Mouse (Mus musculus) granulocyte monocyte progenitor cell, adult 5-6 weeks (primary cell): ENCODE measurements around the gene Rnf7. TPM values are rescaled to one million over a fixed set of nuclear protein-coding genes. Genes with fewer than 3 reads are reported as not detected.
"Not testable (repeated sequence)": the region's sequence is repeated elsewhere in the genome, so short reads cannot be mapped to it uniquely, and the experiment has no call there.

Experiments used
- ATAC-seq: replicated peaks from 2 replicates; pipeline ENCODE4 v1.8.0; 2016; ENCODE audit warnings: mild to moderate bottlenecking, moderate TSS enrichment, inconsistent platforms; ENCODE audit not compliant: poor library complexity, severe bottlenecking
- total RNA-seq, 2 experiments: library from RNA; stranded (forward) in 1 of 2; stranded (reverse) in 1 of 2; fragments of 200-712, 200-1000 nt in 1 of 2; fragments of >200 nt in 1 of 2; fragmentation: Nextera tagmentation in 1 of 2; gene quantifications; 2 replicates each; pipeline ENCODE4 v1.2.3; 2014 to 2017

Gene Rnf7
- total RNA-seq, 2 experiments from 2014 or later = 53.9 to 110 TPM

- not testable (repeated sequence) for ATAC-seq
Observed at GRCm38 (mm10) chr9:96471681-96472080, 6.8 kb downstream of the Rnf7 start.

GRCm38 (mm10) chr9:96470266-96470974, 8.1 kb downstream of the Rnf7 start:
- no peak for ATAC-seq

GRCm38 (mm10) chr9:96469556-96470265, 8.8 kb downstream of the Rnf7 start:
- no peak for ATAC-seq

- ATAC-seq = no peak
Observed at GRCm38 (mm10) chr9:96463708-96464107, 14.8 kb downstream of the Rnf7 start.

GRCm38 (mm10) chr9:96461607-96462006, 16.9 kb downstream of the Rnf7 start:
- ATAC-seq = no peak

GRCm38 (mm10) chr9:96460117-96460865, 18.2 kb downstream of the Rnf7 start:
- no peak for ATAC-seq

GRCm38 (mm10) chr9:96455618-96456017, 22.9 kb downstream of the Rnf7 start:
- ATAC-seq = no peak

GRCm38 (mm10) chr9:96452956-96453355, 25.5 kb downstream of the Rnf7 start:
- no peak for ATAC-seq

GRCm38 (mm10) chr9:96450900-96451720, 27.4 kb downstream of the Rnf7 start:
- ATAC-seq = no peak

GRCm38 (mm10) chr9:96449514-96449913, 29.0 kb downstream of the Rnf7 start:
- no peak for ATAC-seq

- ATAC-seq = no peak
Observed at GRCm38 (mm10) chr9:96445351-96445750, 33.1 kb downstream of the Rnf7 start.

- no peak for ATAC-seq
Observed at GRCm38 (mm10) chr9:96442081-96442480, 36.4 kb downstream of the Rnf7 start.

GRCm38 (mm10) chr9:96438334-96438871, 40.1 kb downstream of the Rnf7 start:
- peak; percentile 35 for ATAC-seq

GRCm38 (mm10) chr9:96437805-96438333, 40.6 kb downstream of the Rnf7 start:
- peak; percentile 81 for ATAC-seq

- ATAC-seq = peak; percentile 2; the same call in 1 of the 2 replicates
Observed at GRCm38 (mm10) chr9:96436901-96437804, 41.3 kb downstream of the Rnf7 start.

GRCm38 (mm10) chr9:96432575-96432974, 45.9 kb downstream of the Rnf7 start:
- no peak for ATAC-seq

GRCm38 (mm10) chr9:96431081-96431480, 47.4 kb downstream of the Rnf7 start:
- no peak for ATAC-seq

GRCm38 (mm10) chr9:96428336-96429046, 50.0 kb downstream of the Rnf7 start:
- no peak for ATAC-seq
